Mouse (Mus musculus): ENCODE results near the gene Dexi. TPM values are rescaled to one million over a fixed set of nuclear protein-coding genes. Genes with fewer than 3 reads are reported as not detected.
A peak's percentile ranks its signal among the peaks of the same experiment; 100 is the strongest.

Gene Dexi
- polyA plus RNA-seq, 1 experiment from 2014 or later, result 2.9 TPM

DNA sequence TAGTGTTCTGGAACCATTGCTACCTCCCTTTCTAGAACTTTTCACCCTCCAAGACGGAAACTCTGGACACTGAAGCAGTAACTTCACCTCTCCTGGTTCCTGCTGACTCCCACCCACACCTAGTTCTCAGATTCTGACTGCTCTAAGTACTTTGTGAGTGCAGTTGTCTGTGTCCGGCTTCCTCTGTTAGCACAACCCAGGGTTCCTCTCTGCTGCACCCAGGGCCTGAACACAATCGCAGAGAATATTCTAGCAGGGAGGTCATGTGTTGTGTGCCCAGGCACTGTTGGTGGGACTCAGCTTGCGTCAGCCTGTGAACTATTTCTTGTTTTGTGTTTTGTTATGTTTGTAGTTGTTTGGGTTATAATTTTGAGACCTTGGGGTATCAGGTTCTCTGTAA lies 51.1 kb downstream of the Dexi start:
- Histone ChIP-seq H3K9me3 (ENCODE audit: control insufficient read depth, low read length) (no peaks in the 10 kb centered on the region), H3K4me2 (ENCODE audit: low read depth, low read length) (no peak overlapping the region), H3K4me1 (ENCODE audit: control insufficient read depth, insufficient read depth, low read length) (no peaks in the 10 kb centered on the region), H3K4me3 (ENCODE audit: low read length) (no peak overlapping the region), H3K36me3 (ENCODE audit: control insufficient read depth, insufficient read depth, low read length) (no peaks in the 10 kb centered on the region), H3K27me3 (replicated peaks; ENCODE audit: control insufficient read depth, insufficient read depth, low read length) (peaks cover 19% of the 10 kb centered on the region; the same call in 1 of the 2 replicates), H3K9ac (ENCODE audit: low read depth, low read length) (no peak overlapping the region), H3K27ac (ENCODE audit: low read length) (no peak overlapping the region)
- ATAC-seq, result no peak
- 84% methylated on average over 4 of the region's 4 CpGs for WGBS

- H3K4me1 ChIP-seq (ENCODE audit: control insufficient read depth, insufficient read depth, low read length), result no peaks in the 10 kb centered on the region
- H3K36me3 ChIP-seq (ENCODE audit: control insufficient read depth, insufficient read depth, low read length), result no peaks in the 10 kb centered on the region
- peaks cover 19% of the 10 kb centered on the region; the same call in 1 of the 2 replicates for H3K27me3 ChIP-seq (replicated peaks; ENCODE audit: control insufficient read depth, insufficient read depth, low read length)
- H3K9me3 ChIP-seq (ENCODE audit: control insufficient read depth, low read length), result no peaks in the 10 kb centered on the region
- ATAC-seq, result no peak
- no peak overlapping the region for H3K27ac ChIP-seq (ENCODE audit: low read length)
- H3K9ac ChIP-seq (ENCODE audit: low read depth, low read length), result no peak overlapping the region
- H3K4me3 ChIP-seq (ENCODE audit: low read length), result no peak overlapping the region
- H3K4me2 ChIP-seq (ENCODE audit: low read depth, low read length), result no peak overlapping the region
- WGBS, result 79% methylated on average over 18 of the region's 18 CpGs
Measured at GRCm38 (mm10) chr16:10490503-10491150, 52.2 kb downstream of the Dexi start.

DNA sequence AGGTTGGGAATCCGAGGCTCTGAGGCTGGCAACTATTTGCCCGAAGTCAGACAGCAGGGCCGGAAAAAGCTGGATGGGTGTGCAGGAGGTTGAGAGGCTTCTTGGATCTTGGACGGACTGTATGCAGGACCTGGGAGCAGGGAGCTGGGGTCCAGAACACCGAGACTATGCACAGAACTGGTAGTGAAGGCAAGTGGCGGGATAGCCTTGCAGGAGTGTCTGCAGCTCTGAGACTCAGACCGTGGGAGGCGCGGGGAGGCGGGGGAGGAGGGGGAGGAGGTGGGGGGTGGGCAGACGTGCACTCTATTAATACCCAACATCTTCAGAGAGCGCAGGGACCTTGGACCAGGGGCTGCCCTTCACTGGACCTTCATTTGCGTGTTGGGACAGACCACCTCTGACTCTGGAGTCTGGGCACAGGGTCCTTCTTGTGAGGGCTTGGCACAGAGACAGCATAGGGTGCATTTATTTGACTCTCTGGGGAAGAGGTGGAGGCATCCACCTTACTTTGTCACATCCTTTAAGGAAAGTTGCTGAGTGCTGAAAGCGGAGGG lies 52.9 kb downstream of the Dexi start:
- H3K9me3 ChIP-seq (ENCODE audit: control insufficient read depth, low read length), result no peaks in the 10 kb centered on the region
- peaks cover 19% of the 10 kb centered on the region; the same call in 1 of the 2 replicates for H3K27me3 ChIP-seq (replicated peaks; ENCODE audit: control insufficient read depth, insufficient read depth, low read length)
- H3K27ac ChIP-seq (ENCODE audit: low read length), result no peak overlapping the region
- no peaks in the 10 kb centered on the region for H3K4me1 ChIP-seq (ENCODE audit: control insufficient read depth, insufficient read depth, low read length)
- H3K9ac ChIP-seq (ENCODE audit: low read depth, low read length), result 0 out of 2 replicates have a peak overlapping the region, but pooled peaks have one; percentile 30
- peak overlapping the region; percentile 42 for H3K4me2 ChIP-seq (ENCODE audit: low read depth, low read length)
- ATAC-seq, result no peak
- no peaks in the 10 kb centered on the region for H3K36me3 ChIP-seq (ENCODE audit: control insufficient read depth, insufficient read depth, low read length)
- peak overlapping the region; percentile 20; the same call in 1 of the 2 replicates for H3K4me3 ChIP-seq (ENCODE audit: low read length)
- WGBS, result 22% methylated on average over 13 of the region's 14 CpGs

DNA sequence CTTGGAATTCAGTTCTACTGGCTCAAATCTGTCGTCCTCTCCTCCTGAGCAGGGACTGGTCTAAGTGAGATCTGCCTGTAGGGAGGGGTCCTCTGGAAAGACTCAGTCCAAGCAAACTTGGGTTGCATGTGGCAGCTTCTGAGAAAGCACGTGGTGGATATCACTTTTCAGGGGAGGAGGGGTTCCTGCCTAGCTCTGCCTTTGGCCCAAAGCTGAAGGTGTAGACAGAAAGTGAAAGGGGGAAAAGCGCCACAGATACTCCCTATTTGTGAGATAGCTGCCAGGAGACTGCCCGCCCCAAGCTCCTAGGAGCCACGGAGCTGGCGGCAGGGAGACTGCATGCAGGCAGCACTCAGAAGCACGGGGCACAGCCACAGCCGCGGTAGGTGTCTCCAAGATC lies 53.4 kb downstream of the Dexi start:
- Histone ChIP-seq H3K27me3 (replicated peaks; ENCODE audit: control insufficient read depth, insufficient read depth, low read length) (peaks cover 19% of the 10 kb centered on the region; the same call in 1 of the 2 replicates), H3K36me3 (ENCODE audit: control insufficient read depth, insufficient read depth, low read length) (no peaks in the 10 kb centered on the region), H3K4me2 (ENCODE audit: low read depth, low read length) (peak overlapping the region; percentile 42), H3K27ac (ENCODE audit: low read length) (no peak overlapping the region), H3K9me3 (ENCODE audit: control insufficient read depth, low read length) (no peaks in the 10 kb centered on the region), H3K4me1 (ENCODE audit: control insufficient read depth, insufficient read depth, low read length) (no peaks in the 10 kb centered on the region), H3K9ac (ENCODE audit: low read depth, low read length) (0 out of 2 replicates have a peak overlapping the region, but pooled peaks have one; percentile 30), H3K4me3 (ENCODE audit: low read length) (peak overlapping the region; percentile 20; the same call in 1 of the 2 replicates)
- no peak for ATAC-seq
- WGBS, result 4% methylated on average over 9 of the region's 9 CpGs

DNA sequence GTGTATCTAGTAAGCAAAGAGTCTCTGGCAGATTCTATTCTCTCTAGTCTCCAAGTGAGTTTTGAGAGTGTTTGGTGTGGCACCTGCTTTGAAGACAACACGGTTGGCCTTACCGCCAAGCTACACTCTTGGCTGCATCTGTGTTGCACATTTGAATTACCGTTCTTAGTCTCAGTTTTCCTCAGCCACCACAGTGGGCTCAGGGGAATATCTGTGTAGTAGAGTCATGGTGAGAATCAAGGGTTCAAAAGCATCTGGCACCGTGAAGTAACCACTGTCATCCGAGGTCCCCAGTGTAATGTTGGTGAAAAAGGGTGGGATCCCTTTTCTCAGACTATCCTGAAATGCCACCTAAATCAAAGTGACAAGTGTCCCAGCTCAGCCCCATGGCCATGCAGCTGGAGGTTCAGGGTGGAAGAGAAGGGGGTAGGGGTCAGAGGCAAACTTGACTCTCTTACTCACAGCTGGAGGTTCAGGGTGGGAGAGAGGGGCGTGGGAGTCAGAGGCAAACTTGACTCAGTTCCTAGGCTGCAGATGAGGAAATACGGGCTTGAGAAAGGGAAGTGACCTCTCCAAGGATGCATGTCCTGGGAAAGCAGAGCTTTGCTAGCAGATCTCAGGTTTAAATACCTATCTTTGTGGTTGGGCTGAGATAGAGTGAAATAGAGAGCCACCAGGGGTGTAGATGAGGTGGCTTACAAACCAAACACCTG lies 53.9 kb downstream of the Dexi start:
- Histone ChIP-seq H3K36me3 (ENCODE audit: control insufficient read depth, insufficient read depth, low read length) (no peaks in the 10 kb centered on the region), H3K27me3 (replicated peaks; ENCODE audit: control insufficient read depth, insufficient read depth, low read length) (peaks cover 19% of the 10 kb centered on the region; the same call in 1 of the 2 replicates), H3K9ac (ENCODE audit: low read depth, low read length) (no peak overlapping the region), H3K27ac (ENCODE audit: low read length) (no peak overlapping the region), H3K4me3 (ENCODE audit: low read length) (no peak overlapping the region), H3K4me1 (ENCODE audit: control insufficient read depth, insufficient read depth, low read length) (no peaks in the 10 kb centered on the region), H3K9me3 (ENCODE audit: control insufficient read depth, low read length) (no peaks in the 10 kb centered on the region), H3K4me2 (ENCODE audit: low read depth, low read length) (no peak overlapping the region)
- WGBS, result 80% methylated on average over 7 of the region's 7 CpGs
- ATAC-seq, result no peak

- H3K36me3 ChIP-seq (ENCODE audit: control insufficient read depth, insufficient read depth, low read length), result no peaks in the 10 kb centered on the region
- WGBS, result 82% methylated on average over 8 of the region's 8 CpGs
- ATAC-seq, result no peak
- no peak overlapping the region for H3K27ac ChIP-seq (ENCODE audit: low read length)
- H3K9me3 ChIP-seq (ENCODE audit: control insufficient read depth, low read length), result no peaks in the 10 kb centered on the region
- no peak overlapping the region for H3K4me2 ChIP-seq (ENCODE audit: low read depth, low read length)
- no peak overlapping the region for H3K4me3 ChIP-seq (ENCODE audit: low read length)
- no peaks in the 10 kb centered on the region for H3K4me1 ChIP-seq (ENCODE audit: control insufficient read depth, insufficient read depth, low read length)
- no peak overlapping the region for H3K9ac ChIP-seq (ENCODE audit: low read depth, low read length)
- peaks cover 19% of the 10 kb centered on the region; the same call in 1 of the 2 replicates for H3K27me3 ChIP-seq (replicated peaks; ENCODE audit: control insufficient read depth, insufficient read depth, low read length)
Measured at GRCm38 (mm10) chr16:10487895-10488493, 54.9 kb downstream of the Dexi start.

DNA sequence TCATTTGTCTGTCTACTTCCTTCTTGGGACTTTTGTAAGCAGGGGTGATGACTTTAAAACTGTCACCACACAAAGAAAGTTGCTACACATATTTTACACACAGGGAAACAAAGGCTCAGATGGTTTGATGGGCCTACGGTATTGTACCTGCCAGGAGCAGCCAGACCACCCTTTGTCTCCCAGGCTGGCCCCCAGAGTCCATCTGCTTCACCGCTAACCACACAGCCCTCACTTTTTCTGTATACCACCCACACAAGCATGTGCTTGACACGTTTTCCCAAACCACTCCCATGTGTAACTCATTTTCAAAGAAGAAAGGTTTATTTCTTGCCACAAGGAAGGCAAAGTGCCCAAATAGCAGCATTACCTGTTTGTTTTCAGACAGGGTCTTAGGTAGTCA lies 55.9 kb downstream of the Dexi start:
- no peak for ATAC-seq
- Histone ChIP-seq H3K9ac (ENCODE audit: low read depth, low read length) (no peak overlapping the region), H3K4me2 (ENCODE audit: low read depth, low read length) (no peak overlapping the region), H3K9me3 (ENCODE audit: control insufficient read depth, low read length) (no peaks in the 10 kb centered on the region), H3K4me3 (ENCODE audit: low read length) (no peak overlapping the region), H3K27me3 (replicated peaks; ENCODE audit: control insufficient read depth, insufficient read depth, low read length) (peaks cover 19% of the 10 kb centered on the region; the same call in 1 of the 2 replicates), H3K36me3 (ENCODE audit: control insufficient read depth, insufficient read depth, low read length) (no peaks in the 10 kb centered on the region), H3K4me1 (ENCODE audit: control insufficient read depth, insufficient read depth, low read length) (no peaks in the 10 kb centered on the region), H3K27ac (ENCODE audit: low read length) (no peak overlapping the region)
- 78% methylated on average over 3 of the region's 3 CpGs for WGBS

DNA sequence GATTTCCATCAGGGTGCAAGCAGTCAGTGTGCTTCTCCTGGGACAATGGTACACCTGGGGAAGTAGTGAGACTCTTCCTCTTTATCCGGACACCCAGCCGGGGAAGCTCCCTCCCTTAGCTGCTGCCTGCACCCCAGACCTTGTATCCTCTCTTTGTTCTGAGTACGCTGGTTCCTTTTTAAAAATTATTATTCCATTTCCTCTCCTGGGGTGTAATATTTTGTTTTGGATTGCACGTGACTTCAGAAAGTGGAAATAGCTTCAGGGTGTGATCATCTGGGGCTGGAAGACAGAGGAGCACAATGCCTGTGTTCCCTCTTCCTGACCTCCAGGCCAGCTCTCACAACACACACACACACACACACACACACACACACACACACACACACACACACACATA lies 60.5 kb downstream of the Dexi start:
- no peak overlapping the region for H3K4me3 ChIP-seq (ENCODE audit: low read length)
- 55% methylated on average over 4 of the region's 4 CpGs for WGBS
- no peak for ATAC-seq
- no peaks in the 10 kb centered on the region for H3K4me1 ChIP-seq (ENCODE audit: control insufficient read depth, insufficient read depth, low read length)
- H3K9ac ChIP-seq (ENCODE audit: low read depth, low read length), result no peak overlapping the region
- H3K9me3 ChIP-seq (ENCODE audit: control insufficient read depth, low read length), result no peaks in the 10 kb centered on the region
- no peaks in the 10 kb centered on the region for H3K36me3 ChIP-seq (ENCODE audit: control insufficient read depth, insufficient read depth, low read length)
- H3K27ac ChIP-seq (ENCODE audit: low read length), result no peak overlapping the region
- no peak overlapping the region for H3K4me2 ChIP-seq (ENCODE audit: low read depth, low read length)
- H3K27me3 ChIP-seq (replicated peaks; ENCODE audit: control insufficient read depth, insufficient read depth, low read length), result no peaks in the 10 kb centered on the region

- Histone ChIP-seq H3K27me3 (replicated peaks; ENCODE audit: control insufficient read depth, insufficient read depth, low read length) (no peaks in the 10 kb centered on the region), H3K9ac (ENCODE audit: low read depth, low read length) (no peak within 1 kb of the TSS), H3K9me3 (ENCODE audit: control insufficient read depth, low read length) (no peaks in the 10 kb centered on the region), H3K4me2 (ENCODE audit: low read depth, low read length) (no peak within 1 kb of the TSS), H3K4me1 (ENCODE audit: control insufficient read depth, insufficient read depth, low read length) (no peaks in the 10 kb centered on the region), H3K4me3 (ENCODE audit: low read length) (no peak within 1 kb of the TSS), H3K36me3 (ENCODE audit: control insufficient read depth, insufficient read depth, low read length) (no peaks in the 10 kb centered on the region), H3K27ac (ENCODE audit: low read length) (no peak within 1 kb of the TSS)
- no peak for ATAC-seq
- 79% methylated on average over 5 of the region's 5 CpGs for WGBS
Measured at GRCm38 (mm10) chr16:10479857-10480256, 63.0 kb downstream of the Dexi start, which contains the start of gene Ciita. TSS of gene Ciita (plus strand) at chr16:10480059.

All from intestine, embryonic 16.5 days (tissue).